Comparison of ENCODE assay signal across 8 mouse cellular contexts in genomic region chr6:49262421-49262820, GRCm38 (mm10). TPM values are rescaled to one million over a fixed set of nuclear protein-coding genes. Genes with fewer than 3 reads are reported as not detected.
DNase-seq lines count a peak whose midpoint lies in the region; ATAC-seq lines count a peak whose summit lies in the region.

No protein-coding gene starts in this region.

- ATAC-seq in kidney, embryonic 14.5 days (ENCODE audit: low FRiP score, low TSS enrichment) = no peak
- ATAC-seq in hindbrain, embryonic 15.5 days (ENCODE audit: low FRiP score, low read depth) = no peak
- ATAC-seq in lung, embryonic 16.5 days (ENCODE audit: low read depth) = no peak

- H3K4me1 ChIP-seq in kidney, embryonic 14.5 days (ENCODE audit: control insufficient read depth, insufficient read depth, low read length) = peaks cover 22% of the 10 kb centered on the region
- H3K4me1 ChIP-seq in embryonic facial prominence, embryonic 10.5 days = peaks cover 25% of the 10 kb centered on the region
- peaks cover 30% of the 10 kb centered on the region for H3K4me1 ChIP-seq in hindbrain, embryonic 15.5 days (replicated peaks)
- peaks cover 23% of the 10 kb centered on the region for H3K4me1 ChIP-seq in lung, embryonic 16.5 days (replicated peaks; ENCODE audit: control insufficient read depth, insufficient read depth, low read length)

- no peaks in the 10 kb centered on the region for H3K9me3 ChIP-seq in kidney, embryonic 14.5 days (ENCODE audit: control insufficient read depth, low read length)
- no peaks in the 10 kb centered on the region for H3K9me3 ChIP-seq in embryonic facial prominence, embryonic 10.5 days
- H3K9me3 ChIP-seq in hindbrain, embryonic 15.5 days = no peaks in the 10 kb centered on the region
- no peaks in the 10 kb centered on the region for H3K9me3 ChIP-seq in lung, embryonic 16.5 days (ENCODE audit: control insufficient read depth, low read length)

- peak overlapping the region; percentile 73 for H3K4me2 ChIP-seq in kidney, embryonic 14.5 days (replicated peaks; ENCODE audit: low read depth, low read length)
- peak overlapping the region; percentile 81 for H3K4me2 ChIP-seq in hindbrain, embryonic 15.5 days
- peak overlapping the region; percentile 67 for H3K4me2 ChIP-seq in lung, embryonic 16.5 days (ENCODE audit: low read depth, low read length)

- intact Hi-C loops in left cerebral cortex, postnatal 25 days (cut with DNase I) = loop anchor here (5.0 kb wide), 1 partner anchor 190 kb away; the partner anchor contains the start of gene Malsu1
- intact Hi-C loops in left cerebral cortex, postnatal 4 days (cut with DNase I) = no loop called here

- H3K9ac ChIP-seq in kidney, embryonic 14.5 days (ENCODE audit: low read depth, low read length) = peak overlapping the region; percentile 99
- peak overlapping the region; percentile 98 for H3K9ac ChIP-seq in hindbrain, embryonic 15.5 days
- H3K9ac ChIP-seq in lung, embryonic 16.5 days (ENCODE audit: low read length) = peak overlapping the region; percentile 100

- no peaks in the 10 kb centered on the region for H3K27me3 ChIP-seq in kidney, embryonic 14.5 days (ENCODE audit: control insufficient read depth, insufficient read depth, low read length)
- H3K27me3 ChIP-seq in embryonic facial prominence, embryonic 10.5 days (replicated peaks; ENCODE audit: low read depth, poor library complexity, severe bottlenecking) = no peaks in the 10 kb centered on the region
- H3K27me3 ChIP-seq in hindbrain, embryonic 15.5 days = no peaks in the 10 kb centered on the region
- no peaks in the 10 kb centered on the region for H3K27me3 ChIP-seq in lung, embryonic 16.5 days (ENCODE audit: control insufficient read depth, insufficient read depth, low read depth, low read length)

- H3K36me3 ChIP-seq in kidney, embryonic 14.5 days (ENCODE audit: control insufficient read depth, insufficient read depth, low read length) = no peaks in the 10 kb centered on the region
- H3K36me3 ChIP-seq in embryonic facial prominence, embryonic 10.5 days (replicated peaks) = peaks cover 15% of the 10 kb centered on the region
- no peaks in the 10 kb centered on the region for H3K36me3 ChIP-seq in hindbrain, embryonic 15.5 days
- peaks cover 3% of the 10 kb centered on the region; the same call in 1 of the 2 replicates for H3K36me3 ChIP-seq in lung, embryonic 16.5 days (ENCODE audit: control insufficient read depth, insufficient read depth, low read length)

- peak overlapping the region; percentile 99 for H3K4me3 ChIP-seq in kidney, embryonic 14.5 days (ENCODE audit: low read length)
- H3K4me3 ChIP-seq in embryonic facial prominence, embryonic 10.5 days = peak overlapping the region; percentile 98
- peak overlapping the region; percentile 94 for H3K4me3 ChIP-seq in hindbrain, embryonic 15.5 days
- H3K4me3 ChIP-seq in lung, embryonic 16.5 days (ENCODE audit: low read length) = peak overlapping the region; percentile 100

- no peak for DNase-seq in kidney, adult 8-10 months
- DNase-seq in embryonic facial prominence, embryonic 10.5 days (ENCODE audit: low spot score) = peak; percentile 50
- no peak for DNase-seq in left cerebral cortex, postnatal 25 days (ENCODE audit: low spot score in 2 of 2)
- DNase-seq in left cerebral cortex, postnatal 4 days = no peak
- no peak for DNase-seq in layer of hippocampus, adult 8-10 months (ENCODE audit: low spot score in 2 of 2)

- 2% methylated on average over 9 of the region's 9 CpGs for WGBS in kidney, embryonic 14.5 days
- 2% methylated on average over 9 of the region's 9 CpGs for WGBS in embryonic facial prominence, embryonic 10.5 days
- WGBS in hindbrain, embryonic 15.5 days = under 1% methylated on average over 9 of the region's 9 CpGs
- under 1% methylated on average over 9 of the region's 9 CpGs for WGBS in lung, embryonic 16.5 days

- no peak overlapping the region for H3K27ac ChIP-seq in kidney, embryonic 14.5 days (ENCODE audit: low read depth, low read length)
- H3K27ac ChIP-seq in embryonic facial prominence, embryonic 10.5 days (replicated peaks) = peak overlapping the region; percentile 99
- peak overlapping the region; percentile 97; the same call in 1 of the 2 replicates for H3K27ac ChIP-seq in hindbrain, embryonic 15.5 days (replicated peaks)
- H3K27ac ChIP-seq in lung, embryonic 16.5 days (ENCODE audit: low read length) = no peak overlapping the region

RNA-seq across cellular contexts. Expression of gene Tra2a, which starts 1.4 kb away (rescaled TPM):
- 60.1 and 136 TPM in 2 replicates for polyA plus RNA-seq in kidney, embryonic 14.5 days (2014; fragmentation: Nextera tagmentation; extraction: Ambion mirVana)
- polyA plus RNA-seq in embryonic facial prominence, embryonic 10.5 days (2016; fragmentation: Nextera tagmentation; extraction: Ambion mirVana) = 123 and 132 TPM in 2 replicates
- 105 and 111 TPM in 2 replicates for polyA plus RNA-seq in hindbrain, embryonic 15.5 days (2015; fragmentation: Nextera tagmentation; extraction: Ambion mirVana)
- polyA plus RNA-seq in lung, embryonic 16.5 days (2015; fragmentation: Nextera tagmentation; extraction: Ambion mirVana) = 111 TPM in 2 replicates
- total RNA-seq in left cerebral cortex, postnatal 25 days (2021) = 10 to 100 TPM; 74.1 to 80.5 TPM
- total RNA-seq in left cerebral cortex, postnatal 4 days (2021) = 10 to 100 TPM; 91.9 to 94.1 TPM
- 100 to 1,000 TPM in 1 of 4 experiments, 10 to 100 TPM in 3; 54.1 to 108 (median 82.0) TPM for total RNA-seq in layer of hippocampus, adult 8-10 months (2022)

RNA-seq across cellular contexts. Expression of gene Igf2bp3, which starts 47.7 kb away (rescaled TPM):
- polyA plus RNA-seq in kidney, embryonic 14.5 days (2014; fragmentation: Nextera tagmentation; extraction: Ambion mirVana) = 56.0 and 73.4 TPM in 2 replicates
- 159 TPM in 2 replicates for polyA plus RNA-seq in embryonic facial prominence, embryonic 10.5 days (2016; fragmentation: Nextera tagmentation; extraction: Ambion mirVana)
- 23.3 and 24.9 TPM in 2 replicates for polyA plus RNA-seq in hindbrain, embryonic 15.5 days (2015; fragmentation: Nextera tagmentation; extraction: Ambion mirVana)
- 37.5 and 41.0 TPM in 2 replicates for polyA plus RNA-seq in lung, embryonic 16.5 days (2015; fragmentation: Nextera tagmentation; extraction: Ambion mirVana)
- total RNA-seq in left cerebral cortex, postnatal 25 days (2021) = under 1 TPM in 1 of 2 experiments, not detected in 1; 0.16 TPM
- total RNA-seq in left cerebral cortex, postnatal 4 days (2021) = 1 to 10 TPM; 5.0 to 6.5 TPM
- total RNA-seq in layer of hippocampus, adult 8-10 months (2022) = not detected

RNA-seq across cellular contexts. Expression of gene Ccdc126, which starts 56.7 kb away (rescaled TPM):
- 8.4 and 11.9 TPM in 2 replicates for polyA plus RNA-seq in kidney, embryonic 14.5 days (2014; fragmentation: Nextera tagmentation; extraction: Ambion mirVana)
- polyA plus RNA-seq in embryonic facial prominence, embryonic 10.5 days (2016; fragmentation: Nextera tagmentation; extraction: Ambion mirVana) = 4.2 and 5.0 TPM in 2 replicates
- polyA plus RNA-seq in hindbrain, embryonic 15.5 days (2015; fragmentation: Nextera tagmentation; extraction: Ambion mirVana) = 9.2 and 9.6 TPM in 2 replicates
- 14.3 and 14.6 TPM in 2 replicates for polyA plus RNA-seq in lung, embryonic 16.5 days (2015; fragmentation: Nextera tagmentation; extraction: Ambion mirVana)
- 10 to 100 TPM in 1 of 2 experiments, 1 to 10 TPM in 1; 9.8 to 10.1 TPM for total RNA-seq in left cerebral cortex, postnatal 25 days (2021)
- total RNA-seq in left cerebral cortex, postnatal 4 days (2021) = 1 to 10 TPM; 4.8 to 5.2 TPM
- 10 to 100 TPM in 2 of 4 experiments, 1 to 10 TPM in 2; 7.9 to 10.8 (median 9.4) TPM for total RNA-seq in layer of hippocampus, adult 8-10 months (2022)

Comparison
In these comparisons a context has a peak if more than half of its experiments do, and no peak if none do; other contexts are left out.
1. H3K27ac ChIP-seq: peak in embryonic facial prominence, embryonic 10.5 days (single experiment) and hindbrain, embryonic 15.5 days (single experiment); none in kidney, embryonic 14.5 days (single experiment) and lung, embryonic 16.5 days (single experiment).
2. Peak in every context shown above with its lines, with median percentiles within 50 percentile points of each other: H3K4me2 ChIP-seq, H3K4me3 ChIP-seq and H3K9ac ChIP-seq.